Mouse (Mus musculus) megakaryocyte progenitor cell, adult 5-6 weeks (primary cell): ENCODE results near the gene Mepce. TPM values are rescaled to one million over a fixed set of nuclear protein-coding genes. Genes with fewer than 3 reads are reported as not detected.

Source experiments
- ATAC-seq: replicated peaks from 2 replicates; pipeline ENCODE4 v1.8.0; 2016; ENCODE audit warnings: mild to moderate bottlenecking, moderate TSS enrichment, inconsistent platforms; ENCODE audit not compliant: poor library complexity
- total RNA-seq, 2 experiments: library from RNA; stranded (forward) in 1 of 2; stranded (reverse) in 1 of 2; fragments of 157-497, 149-512 nt in 1 of 2; fragments of 200-1000 nt in 1 of 2; gene quantifications; 2 replicates each; pipeline versions ENCODE4 v1.2.3 to v1.2.4; 2015 to 2017

The Mepce gene
- total RNA-seq, 2 experiments from 2014 or later: 16.7 to 34.6 TPM

GRCm38 (mm10) chr5:137744197-137744596 is 43.3 kb downstream of the Mepce start:
- ATAC-seq: no peak

GRCm38 (mm10) chr5:137742836-137743235 is 44.6 kb downstream of the Mepce start:
- no peak for ATAC-seq

GRCm38 (mm10) chr5:137742048-137742447 is 45.4 kb downstream of the Mepce start:
- no peak for ATAC-seq

- peak; percentile 58 for ATAC-seq
These were observed 46.2 kb downstream of the Mepce start, which contains the start of gene Nyap1 for GRCm38 (mm10) chr5:137741023-137741931. Gene Nyap1 (minus strand): TSS chr5:137741607.

GRCm38 (mm10) chr5:137740506-137740905 is 46.9 kb downstream of the Mepce start:
- no peak for ATAC-seq

- no peak for ATAC-seq
These were observed 48.0 kb downstream of the Mepce start for GRCm38 (mm10) chr5:137739471-137739870.

- peak; percentile 27; the same call in 1 of the 2 replicates for ATAC-seq
These were observed 48.9 kb downstream of the Mepce start for GRCm38 (mm10) chr5:137738516-137738915.

GRCm38 (mm10) chr5:137737400-137737940 is 50.0 kb downstream of the Mepce start:
- no peak for ATAC-seq

- 0 out of 2 replicates have a peak, but pooled peaks have one; percentile 21 for ATAC-seq
These were observed 53.0 kb downstream of the Mepce start for GRCm38 (mm10) chr5:137734289-137735061.

GRCm38 (mm10) chr5:137733638-137734288 is 53.7 kb downstream of the Mepce start:
- no peak for ATAC-seq

Other genes starting within 250 kb of the Mepce start
- not detected in 2 replicates for gene Actl6b, start 234.1 kb downstream of the Mepce start, total RNA-seq (2015)
- gene Actl6b, start 234.1 kb downstream of the Mepce start, total RNA-seq (2017): not detected in 2 replicates
- 14.1 and 20.7 TPM in 2 replicates for gene Tfr2, start 217.8 kb downstream of the Mepce start, total RNA-seq (2015)
- 13.2 and 23.4 TPM in 2 replicates for gene Tfr2, start 217.8 kb downstream of the Mepce start, total RNA-seq (2017)
- gene Mospd3, start 186.6 kb downstream of the Mepce start, total RNA-seq (2015): 95.4 and 97.5 TPM in 2 replicates
- 3.6 and 5.5 TPM in 2 replicates for gene Mospd3, start 186.6 kb downstream of the Mepce start, total RNA-seq (2017)
- not detected in 2 replicates for gene Pcolce, start 173.9 kb downstream of the Mepce start, total RNA-seq (2015)
- not detected in 2 replicates for gene Pcolce, start 173.9 kb downstream of the Mepce start, total RNA-seq (2017)
- gene Fbxo24, start 158.7 kb downstream of the Mepce start, total RNA-seq (2015): not detected in 2 replicates
- gene Fbxo24, start 158.7 kb downstream of the Mepce start, total RNA-seq (2017): 0.21 TPM in 1 of 2 replicates, not detected in the other
- gene Lrch4, start 158.5 kb downstream of the Mepce start, total RNA-seq (2015): 37.8 and 38.0 TPM in 2 replicates
- gene Lrch4, start 158.5 kb downstream of the Mepce start, total RNA-seq (2017): 27.3 and 29.5 TPM in 2 replicates
- 5.5 and 8.3 TPM in 2 replicates for gene Gm20605, start 158.5 kb downstream of the Mepce start, total RNA-seq (2015)
- gene Gm20605, start 158.5 kb downstream of the Mepce start, total RNA-seq (2017): 4.3 and 8.0 TPM in 2 replicates
- 24.9 and 29.5 TPM in 2 replicates for gene Sap25, start 146.3 kb downstream of the Mepce start, total RNA-seq (2015)
- 14.2 and 18.0 TPM in 2 replicates for gene Sap25, start 146.3 kb downstream of the Mepce start, total RNA-seq (2017)
- not detected in 2 replicates for gene Irs3, start 141.9 kb downstream of the Mepce start, total RNA-seq (2015)
- not detected in 2 replicates for gene Irs3, start 141.9 kb downstream of the Mepce start, total RNA-seq (2017)
- 8.6 and 9.8 TPM in 2 replicates for gene Agfg2, start 102.9 kb downstream of the Mepce start, total RNA-seq (2015)
- gene Agfg2, start 102.9 kb downstream of the Mepce start, total RNA-seq (2017): 10.5 and 14.2 TPM in 2 replicates
- 0.02 and 0.05 TPM in 2 replicates for gene Nyap1, start 46.0 kb downstream of the Mepce start, total RNA-seq (2015)
- 0.07 and 0.17 TPM in 2 replicates for gene Nyap1, start 46.0 kb downstream of the Mepce start, total RNA-seq (2017)
- gene Tsc22d4, start 41.9 kb downstream of the Mepce start, total RNA-seq (2015): 39.6 and 58.5 TPM in 2 replicates
- gene Tsc22d4, start 41.9 kb downstream of the Mepce start, total RNA-seq (2017): 92.1 and 96.5 TPM in 2 replicates
- 64.5 and 77.4 TPM in 2 replicates for gene Ppp1r35, start 8.8 kb downstream of the Mepce start, total RNA-seq (2015)
- 38.4 and 38.6 TPM in 2 replicates for gene Ppp1r35, start 8.8 kb downstream of the Mepce start, total RNA-seq (2017)
- 6.2 and 9.1 TPM in 2 replicates for gene Zcwpw1, start 143 bp upstream of the Mepce start, total RNA-seq (2015)
- 10.5 and 11.8 TPM in 2 replicates for gene Zcwpw1, start 143 bp upstream of the Mepce start, total RNA-seq (2017)
- 6.8 and 10.5 TPM in 2 replicates for gene Pilra, start 48.6 kb upstream of the Mepce start, total RNA-seq (2015)
- gene Pilra, start 48.6 kb upstream of the Mepce start, total RNA-seq (2017): 6.7 and 6.9 TPM in 2 replicates
- gene Pilrb1, start 70.5 kb upstream of the Mepce start, total RNA-seq (2015): 15.7 and 16.8 TPM in 2 replicates
- gene Pilrb1, start 70.5 kb upstream of the Mepce start, total RNA-seq (2017): 11.6 and 19.9 TPM in 2 replicates
- 20.2 and 43.2 TPM in 2 replicates for gene Pilrb2, start 84.2 kb upstream of the Mepce start, total RNA-seq (2015)
- 9.6 and 14.9 TPM in 2 replicates for gene Pilrb2, start 84.2 kb upstream of the Mepce start, total RNA-seq (2017)
- not detected in 2 replicates for gene Cyp3a13, start 134.0 kb upstream of the Mepce start, total RNA-seq (2015)
- not detected in 2 replicates for gene Cyp3a13, start 134.0 kb upstream of the Mepce start, total RNA-seq (2017)
- not detected in 2 replicates for gene Gjc3, start 175.4 kb upstream of the Mepce start, total RNA-seq (2015)
- gene Gjc3, start 175.4 kb upstream of the Mepce start, total RNA-seq (2017): not detected in 2 replicates
- gene Azgp1, start 193.9 kb upstream of the Mepce start, total RNA-seq (2015): not detected in 2 replicates
- gene Azgp1, start 193.9 kb upstream of the Mepce start, total RNA-seq (2017): not detected in 2 replicates
- not detected in 2 replicates for gene Smok3a, start 233.6 kb upstream of the Mepce start, total RNA-seq (2015)
- not detected in 2 replicates for gene Smok3a, start 233.6 kb upstream of the Mepce start, total RNA-seq (2017)
- not detected in 2 replicates for gene Smok3b, start 233.8 kb upstream of the Mepce start, total RNA-seq (2015)
- not detected in 2 replicates for gene Smok3b, start 233.8 kb upstream of the Mepce start, total RNA-seq (2017)